Mouse (Mus musculus): ENCODE measurements at regions not wholly inside any gene's neighbourhood (a gene's known extent, or its start where the extent isn't known, plus 50 kb on each side); places are given as distances from the start of the nearest gene placed in this dataset.
A peak's percentile ranks its signal among the peaks of the same experiment; 100 is the strongest.

DNA sequence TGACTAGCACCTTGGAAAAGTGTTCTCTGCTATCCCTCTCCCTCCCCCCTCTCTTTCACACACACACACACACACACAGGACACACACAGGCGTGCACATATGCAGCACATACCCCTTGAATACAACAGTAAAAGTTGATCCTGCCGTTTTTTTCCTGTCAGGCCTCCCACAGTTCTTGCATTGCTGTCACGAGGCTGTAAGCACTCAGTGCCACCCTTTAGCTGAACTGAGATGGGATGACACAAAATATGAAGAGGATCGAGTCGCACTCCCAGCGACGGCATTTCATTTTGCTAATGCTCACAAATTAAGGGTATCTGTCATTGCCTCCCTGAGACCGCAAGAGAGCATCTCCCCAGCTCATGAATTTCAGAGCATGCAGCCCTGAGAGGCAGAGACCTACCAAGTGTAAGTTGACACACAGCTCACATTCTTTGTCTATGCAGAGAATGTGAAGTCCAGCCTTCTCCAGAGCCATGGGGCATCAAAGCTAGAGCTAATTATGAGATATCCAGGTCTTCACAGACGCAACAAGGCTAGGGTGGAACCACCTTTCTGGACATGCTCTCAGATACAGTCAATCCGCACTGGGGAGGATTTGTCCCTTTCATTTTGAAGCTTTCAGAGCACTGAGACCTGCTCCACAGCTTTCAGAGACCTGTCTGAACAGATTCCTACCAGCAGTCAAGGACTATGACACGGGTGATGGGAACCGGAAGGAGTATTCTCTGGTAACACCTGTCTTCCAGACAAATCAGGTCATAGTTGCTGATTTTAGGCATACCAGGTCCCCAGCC lies 152.3 kb downstream of the Cmpk2 start:
- DNase-seq (ENCODE audit: low spot score) (no peak), ATAC-seq (ENCODE audit: low FRiP score, low read depth) (no peak)
- H3K4me1 ChIP-seq (ENCODE audit: control insufficient read depth, insufficient read depth, low read length) = peaks cover 30% of the 10 kb centered on the region
- no peak overlapping the region for H3K4me3 ChIP-seq (replicated peaks; ENCODE audit: low read length)
- H3K9me3 ChIP-seq (ENCODE audit: control insufficient read depth, low read length) = no peaks in the 10 kb centered on the region
- no peak overlapping the region for H3K27ac ChIP-seq (replicated peaks; ENCODE audit: low read depth, low read length)
- 54% methylated on average over 12 of the region's 12 CpGs for WGBS
- H3K4me2 ChIP-seq (replicated peaks; ENCODE audit: low read depth, low read length, severe bottlenecking) = no peak overlapping the region
- H3K27me3 ChIP-seq (ENCODE audit: control insufficient read depth, insufficient read depth, low read length) = no peaks in the 10 kb centered on the region
- TF ChIP-seq POLR2A (IDR thresholded peaks at IDR 0.05; ENCODE audit: borderline replicate concordance, extremely low read depth, insufficient read depth, insufficient read length) = no peak
- H3K36me3 ChIP-seq (ENCODE audit: control insufficient read depth, insufficient read depth, low read length) = no peaks in the 10 kb centered on the region
- no peak overlapping the region for H3K9ac ChIP-seq (ENCODE audit: low read depth, low read length, severe bottlenecking)

DNA sequence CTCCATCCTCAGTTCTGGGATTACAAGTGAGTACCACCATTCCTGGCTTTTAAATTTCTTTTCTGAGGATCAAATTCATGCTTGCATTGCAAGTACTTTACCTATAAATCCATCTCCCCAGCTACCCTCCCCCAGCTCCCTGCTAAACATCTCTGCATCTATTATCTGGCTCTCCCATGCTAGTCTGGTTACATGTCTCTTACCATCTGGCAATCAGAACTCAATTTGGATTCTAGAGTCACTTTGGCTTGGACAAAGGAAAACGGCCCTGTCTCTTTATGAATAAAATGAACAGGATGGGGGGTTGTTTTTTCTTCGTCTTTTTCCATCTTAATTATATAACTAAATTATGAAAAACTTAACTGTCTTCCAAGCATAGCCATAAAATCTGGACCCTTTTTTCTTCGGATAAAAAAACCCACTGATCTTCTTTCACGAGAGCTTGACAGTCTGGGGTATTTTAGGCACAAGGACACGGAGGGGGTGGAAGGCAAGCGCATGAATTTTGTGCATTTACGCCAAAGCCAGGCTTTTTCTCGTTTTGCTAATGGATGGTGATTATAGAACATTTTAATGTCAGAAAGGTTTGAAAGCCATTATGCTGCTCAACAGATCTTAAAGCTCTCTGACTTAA lies 151.6 kb downstream of the Cmpk2 start:
- ATAC-seq (ENCODE audit: low FRiP score, low read depth) = no peak
- no peak overlapping the region for H3K4me3 ChIP-seq (replicated peaks; ENCODE audit: low read length)
- no peak overlapping the region for H3K9ac ChIP-seq (ENCODE audit: low read depth, low read length, severe bottlenecking)
- WGBS = 30% methylated on average over 8 of the region's 8 CpGs
- TF ChIP-seq POLR2A (IDR thresholded peaks at IDR 0.05; ENCODE audit: borderline replicate concordance, extremely low read depth, insufficient read depth, insufficient read length) = no peak
- no peak overlapping the region for H3K27ac ChIP-seq (replicated peaks; ENCODE audit: low read depth, low read length)
- no peaks in the 10 kb centered on the region for H3K9me3 ChIP-seq (ENCODE audit: control insufficient read depth, low read length)
- H3K36me3 ChIP-seq (ENCODE audit: control insufficient read depth, insufficient read depth, low read length) = no peaks in the 10 kb centered on the region
- DNase-seq (ENCODE audit: low spot score) = no peak
- no peak overlapping the region for H3K4me2 ChIP-seq (replicated peaks; ENCODE audit: low read depth, low read length, severe bottlenecking)
- peaks cover 30% of the 10 kb centered on the region for H3K4me1 ChIP-seq (ENCODE audit: control insufficient read depth, insufficient read depth, low read length)
- H3K27me3 ChIP-seq (ENCODE audit: control insufficient read depth, insufficient read depth, low read length) = no peaks in the 10 kb centered on the region

DNA sequence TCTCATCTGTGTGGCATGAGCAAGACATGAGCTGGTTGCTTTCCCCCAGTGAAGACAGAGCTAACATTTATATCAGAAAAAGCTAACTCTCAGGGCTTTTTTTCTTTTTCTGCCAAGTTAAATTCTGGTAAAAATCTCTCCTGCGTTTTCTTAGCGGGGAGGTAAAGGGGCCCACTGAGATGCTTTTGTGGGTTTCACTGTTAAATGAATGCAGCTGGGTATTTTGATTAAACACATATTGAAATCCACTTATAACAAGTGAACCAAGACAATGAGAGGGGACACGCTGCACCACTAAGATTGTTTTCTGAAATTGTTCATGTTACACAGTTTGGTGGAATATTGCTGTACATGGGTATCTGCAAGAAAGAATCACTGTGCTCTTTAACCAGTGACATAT lies 149.0 kb downstream of the Cmpk2 start:
- Histone ChIP-seq H3K4me3 (replicated peaks; ENCODE audit: low read length) (no peak overlapping the region), H3K4me2 (replicated peaks; ENCODE audit: low read depth, low read length, severe bottlenecking) (no peak overlapping the region), H3K4me1 (ENCODE audit: control insufficient read depth, insufficient read depth, low read length) (peaks cover 30% of the 10 kb centered on the region), H3K27ac (replicated peaks; ENCODE audit: low read depth, low read length) (peak overlapping the region; percentile 58; the same call in 1 of the 2 replicates), H3K9ac (ENCODE audit: low read depth, low read length, severe bottlenecking) (no peak overlapping the region), H3K36me3 (ENCODE audit: control insufficient read depth, insufficient read depth, low read length) (no peaks in the 10 kb centered on the region), H3K27me3 (ENCODE audit: control insufficient read depth, insufficient read depth, low read length) (no peaks in the 10 kb centered on the region), H3K9me3 (ENCODE audit: control insufficient read depth, low read length) (no peaks in the 10 kb centered on the region)
- no peak for TF ChIP-seq POLR2A (IDR thresholded peaks at IDR 0.05; ENCODE audit: borderline replicate concordance, extremely low read depth, insufficient read depth, insufficient read length)
- ATAC-seq (ENCODE audit: low FRiP score, low read depth) (no peak), DNase-seq (ENCODE audit: low spot score) (peak; percentile 46)
- WGBS = 20% methylated on average over 3 of the region's 3 CpGs

DNA sequence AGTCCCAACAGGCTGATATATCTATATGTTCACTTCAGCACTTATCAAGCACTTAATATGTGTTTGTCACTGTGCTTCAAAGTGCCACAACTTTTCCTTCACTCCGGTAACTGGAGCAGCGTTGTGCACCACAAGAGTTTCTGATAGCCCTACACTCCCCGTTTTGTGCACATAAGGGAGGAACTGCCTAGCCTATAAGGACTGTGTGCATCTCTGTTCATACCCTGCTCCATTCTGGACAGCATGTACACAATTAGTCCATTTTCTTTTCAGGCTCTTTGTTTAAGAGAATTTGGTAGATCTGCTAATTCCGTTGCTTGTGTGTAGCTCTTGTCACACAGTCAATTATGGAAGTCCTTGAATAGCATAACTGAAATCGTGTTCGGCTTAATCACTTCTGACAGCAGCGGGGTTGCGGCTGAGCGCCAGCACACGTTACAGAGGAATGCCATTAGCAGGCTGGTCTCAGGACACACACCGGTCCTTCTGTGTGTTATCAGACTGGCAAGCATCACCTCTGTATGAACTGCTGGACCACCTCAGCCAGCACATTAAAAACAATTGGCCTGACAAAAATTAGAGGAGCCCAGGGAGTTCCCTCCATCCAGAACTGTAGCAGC lies 144.2 kb downstream of the Cmpk2 start:
- TF ChIP-seq POLR2A (IDR thresholded peaks at IDR 0.05; ENCODE audit: borderline replicate concordance, extremely low read depth, insufficient read depth, insufficient read length) = no peak
- Histone ChIP-seq H3K27ac (replicated peaks; ENCODE audit: low read depth, low read length) (no peak overlapping the region), H3K4me3 (replicated peaks; ENCODE audit: low read length) (no peak overlapping the region), H3K27me3 (ENCODE audit: control insufficient read depth, insufficient read depth, low read length) (no peaks in the 10 kb centered on the region), H3K4me2 (replicated peaks; ENCODE audit: low read depth, low read length, severe bottlenecking) (no peak overlapping the region), H3K9me3 (ENCODE audit: control insufficient read depth, low read length) (no peaks in the 10 kb centered on the region), H3K9ac (ENCODE audit: low read depth, low read length, severe bottlenecking) (no peak overlapping the region), H3K36me3 (ENCODE audit: control insufficient read depth, insufficient read depth, low read length) (no peaks in the 10 kb centered on the region), H3K4me1 (ENCODE audit: control insufficient read depth, insufficient read depth, low read length) (peaks cover 23% of the 10 kb centered on the region)
- ATAC-seq (ENCODE audit: low FRiP score, low read depth) = no peak
- 70% methylated on average over 11 of the region's 11 CpGs for WGBS
- DNase-seq (ENCODE audit: low spot score) = no peak

- H3K9ac ChIP-seq (ENCODE audit: low read depth, low read length, severe bottlenecking) = no peak overlapping the region
- no peaks in the 10 kb centered on the region for H3K9me3 ChIP-seq (ENCODE audit: control insufficient read depth, low read length)
- WGBS = 22% methylated on average over 3 of the region's 3 CpGs
- 0 out of 2 replicates have a peak, but pooled peaks cover 6% of the 10 kb centered on the region for H3K4me1 ChIP-seq (ENCODE audit: control insufficient read depth, insufficient read depth, low read length)
- H3K4me3 ChIP-seq (replicated peaks; ENCODE audit: low read length) = no peak overlapping the region
- TF ChIP-seq POLR2A (IDR thresholded peaks at IDR 0.05; ENCODE audit: borderline replicate concordance, extremely low read depth, insufficient read depth, insufficient read length) = no peak
- H3K4me2 ChIP-seq (replicated peaks; ENCODE audit: low read depth, low read length, severe bottlenecking) = no peak overlapping the region
- peak overlapping the region; percentile 43; the same call in 1 of the 2 replicates for H3K27ac ChIP-seq (replicated peaks; ENCODE audit: low read depth, low read length)
- DNase-seq (ENCODE audit: low spot score) (no peak), ATAC-seq (ENCODE audit: low FRiP score, low read depth) (peak; percentile 37; the same call in 1 of the 2 replicates)
- no peaks in the 10 kb centered on the region for H3K36me3 ChIP-seq (ENCODE audit: control insufficient read depth, insufficient read depth, low read length)
- no peaks in the 10 kb centered on the region for H3K27me3 ChIP-seq (ENCODE audit: control insufficient read depth, insufficient read depth, low read length)
These were observed 141.1 kb downstream of the Cmpk2 start for GRCm38 (mm10) chr12:26610079-26610478.
